Mouse (Mus musculus): ENCODE data around the gene P3h3. TPM values are rescaled to one million over a fixed set of nuclear protein-coding genes. Genes with fewer than 3 reads are reported as not detected.

The P3h3 gene
- polyA plus RNA-seq, 1 experiment, result 2.7 TPM

GRCm38 (mm10) chr6:124854647-124855046 is 2.9 kb downstream of the P3h3 start:
- TF ChIP-seq POLR2A (IDR thresholded peaks at IDR 0.05; ENCODE audit: borderline replicate concordance, control insufficient read depth, low read depth, low read length), result no peak
- no peak for TF ChIP-seq CTCF (IDR thresholded peaks at IDR 0.05; ENCODE audit: control insufficient read depth, insufficient read depth, low read length)
- H3K4me3 ChIP-seq (replicated peaks; ENCODE audit: control insufficient read depth, low read depth, low read length), result no peak overlapping the region
- WGBS, result 63% methylated on average over 12 of the region's 12 CpGs
- no peak overlapping the region for H3K27ac ChIP-seq (ENCODE audit: control insufficient read depth, insufficient read depth, low read depth, low read length, poor library complexity)
- H3K4me1 ChIP-seq (ENCODE audit: control insufficient read depth, insufficient read depth, low read length), result no peaks in the 10 kb centered on the region

GRCm38 (mm10) chr6:124850535-124850934 is 7.0 kb downstream of the P3h3 start:
- Histone ChIP-seq H3K27ac (ENCODE audit: control insufficient read depth, insufficient read depth, low read depth, low read length, poor library complexity) (no peak overlapping the region), H3K4me1 (ENCODE audit: control insufficient read depth, insufficient read depth, low read length) (no peaks in the 10 kb centered on the region), H3K4me3 (replicated peaks; ENCODE audit: control insufficient read depth, low read depth, low read length) (no peak overlapping the region)
- WGBS, result 81% methylated on average over 8 of the region's 8 CpGs
- TF ChIP-seq POLR2A (IDR thresholded peaks at IDR 0.05; ENCODE audit: borderline replicate concordance, control insufficient read depth, low read depth, low read length) (no peak), CTCF (IDR thresholded peaks at IDR 0.05; ENCODE audit: control insufficient read depth, insufficient read depth, low read length) (no peak)

- TF ChIP-seq POLR2A (IDR thresholded peaks at IDR 0.05; ENCODE audit: borderline replicate concordance, control insufficient read depth, low read depth, low read length) (no peak), CTCF (IDR thresholded peaks at IDR 0.05; ENCODE audit: control insufficient read depth, insufficient read depth, low read length) (peak; percentile 85)
- Histone ChIP-seq H3K4me1 (ENCODE audit: control insufficient read depth, insufficient read depth, low read length) (no peaks in the 10 kb centered on the region), H3K4me3 (replicated peaks; ENCODE audit: control insufficient read depth, low read depth, low read length) (no peak overlapping the region), H3K27ac (ENCODE audit: control insufficient read depth, insufficient read depth, low read depth, low read length, poor library complexity) (no peak overlapping the region)
- WGBS, result 22% methylated on average over 9 of the region's 9 CpGs
These were observed 10.2 kb downstream of the P3h3 start for GRCm38 (mm10) chr6:124847305-124847704.

GRCm38 (mm10) chr6:124840241-124841167 is 17.0 kb downstream of the P3h3 start, which contains the start of gene Gnb3:
Gnb3 (minus strand) TSS chr6:124840275.
- no peak for TF ChIP-seq CTCF (IDR thresholded peaks at IDR 0.05; ENCODE audit: control insufficient read depth, insufficient read depth, low read length)
- no peak for TF ChIP-seq POLR2A (IDR thresholded peaks at IDR 0.05; ENCODE audit: borderline replicate concordance, control insufficient read depth, low read depth, low read length)
- WGBS, result 39% methylated on average over 15 of the region's 15 CpGs
- H3K4me1 ChIP-seq (ENCODE audit: control insufficient read depth, insufficient read depth, low read length), result no peaks in the 10 kb centered on the region; the same call in 1 of the 2 replicates
- no peak within 1 kb of the TSS for H3K4me3 ChIP-seq (replicated peaks; ENCODE audit: control insufficient read depth, low read depth, low read length)
- H3K27ac ChIP-seq (ENCODE audit: control insufficient read depth, insufficient read depth, low read depth, low read length, poor library complexity), result no peak within 1 kb of the TSS

GRCm38 (mm10) chr6:124839805-124840204 is 17.7 kb downstream of the P3h3 start:
- Histone ChIP-seq H3K27ac (ENCODE audit: control insufficient read depth, insufficient read depth, low read depth, low read length, poor library complexity) (no peak overlapping the region), H3K4me3 (replicated peaks; ENCODE audit: control insufficient read depth, low read depth, low read length) (no peak overlapping the region), H3K4me1 (ENCODE audit: control insufficient read depth, insufficient read depth, low read length) (no peaks in the 10 kb centered on the region; the same call in 1 of the 2 replicates)
- TF ChIP-seq CTCF (IDR thresholded peaks at IDR 0.05; ENCODE audit: control insufficient read depth, insufficient read depth, low read length) (no peak), POLR2A (IDR thresholded peaks at IDR 0.05; ENCODE audit: borderline replicate concordance, control insufficient read depth, low read depth, low read length) (no peak)
- 40% methylated on average over 8 of the region's 8 CpGs for WGBS

DNA sequence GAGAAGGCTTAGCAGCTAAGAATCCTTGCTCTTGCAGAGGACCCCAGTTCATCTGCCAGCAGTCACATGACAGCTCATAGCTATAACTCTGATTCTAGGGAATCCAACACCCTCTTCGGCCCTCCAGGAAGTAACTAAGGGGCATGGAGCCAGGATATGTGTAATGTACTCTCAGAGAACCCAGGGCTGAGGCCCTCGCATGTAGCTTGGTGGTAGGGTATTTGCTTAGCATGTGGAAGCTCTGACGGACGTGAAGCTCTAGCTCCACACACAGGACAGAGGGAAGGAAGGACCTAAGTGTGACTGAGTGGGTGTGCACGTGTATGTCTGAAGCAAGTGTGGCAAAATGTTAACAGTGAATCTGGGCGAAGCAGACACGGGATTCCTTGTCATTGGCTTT is 21.1 kb downstream of the P3h3 start:
- H3K27ac ChIP-seq (ENCODE audit: control insufficient read depth, insufficient read depth, low read depth, low read length, poor library complexity), result no peak overlapping the region
- 74% methylated on average over 7 of the region's 7 CpGs for WGBS
- no peak overlapping the region for H3K4me3 ChIP-seq (replicated peaks; ENCODE audit: control insufficient read depth, low read depth, low read length)
- TF ChIP-seq CTCF (IDR thresholded peaks at IDR 0.05; ENCODE audit: control insufficient read depth, insufficient read depth, low read length) (no peak), POLR2A (IDR thresholded peaks at IDR 0.05; ENCODE audit: borderline replicate concordance, control insufficient read depth, low read depth, low read length) (no peak)
- no peaks in the 10 kb centered on the region; the same call in 1 of the 2 replicates for H3K4me1 ChIP-seq (ENCODE audit: control insufficient read depth, insufficient read depth, low read length)

DNA sequence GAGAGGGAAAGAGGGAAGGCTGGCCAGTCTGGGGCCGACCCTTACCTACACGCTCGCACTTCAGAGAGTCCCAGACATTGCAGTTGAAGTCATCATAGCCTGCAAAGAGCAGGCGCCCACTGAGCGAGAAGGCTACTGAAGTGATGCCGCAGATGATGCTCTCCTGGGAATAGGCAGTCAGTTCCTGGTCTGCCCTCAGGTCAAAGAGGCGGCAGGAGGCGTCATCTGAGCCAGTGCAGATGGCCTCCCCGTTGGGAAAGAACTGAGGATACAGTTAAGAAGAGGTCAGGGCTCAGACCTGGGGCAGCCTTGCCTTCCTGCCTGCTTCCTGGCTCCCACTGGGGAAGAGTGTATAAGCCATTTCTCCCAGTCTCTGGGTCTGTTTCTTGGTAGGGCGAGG is 22.0 kb downstream of the P3h3 start:
- Histone ChIP-seq H3K4me3 (replicated peaks; ENCODE audit: control insufficient read depth, low read depth, low read length) (no peak overlapping the region), H3K4me1 (ENCODE audit: control insufficient read depth, insufficient read depth, low read length) (no peaks in the 10 kb centered on the region; the same call in 1 of the 2 replicates), H3K27ac (ENCODE audit: control insufficient read depth, insufficient read depth, low read depth, low read length, poor library complexity) (no peak overlapping the region)
- TF ChIP-seq POLR2A (IDR thresholded peaks at IDR 0.05; ENCODE audit: borderline replicate concordance, control insufficient read depth, low read depth, low read length) (no peak), CTCF (IDR thresholded peaks at IDR 0.05; ENCODE audit: control insufficient read depth, insufficient read depth, low read length) (no peak)
- WGBS, result 93% methylated on average over 10 of the region's 10 CpGs

- H3K4me1 ChIP-seq (ENCODE audit: control insufficient read depth, insufficient read depth, low read length), result no peaks in the 10 kb centered on the region
- H3K27ac ChIP-seq (ENCODE audit: control insufficient read depth, insufficient read depth, low read depth, low read length, poor library complexity), result no peak overlapping the region
- 58% methylated on average over 6 of the region's 6 CpGs for WGBS
- TF ChIP-seq CTCF (IDR thresholded peaks at IDR 0.05; ENCODE audit: control insufficient read depth, insufficient read depth, low read length), result no peak
- TF ChIP-seq POLR2A (IDR thresholded peaks at IDR 0.05; ENCODE audit: borderline replicate concordance, control insufficient read depth, low read depth, low read length), result no peak
- H3K4me3 ChIP-seq (replicated peaks; ENCODE audit: control insufficient read depth, low read depth, low read length), result no peak overlapping the region
These were observed 23.0 kb downstream of the P3h3 start for GRCm38 (mm10) chr6:124834512-124835081.
